Mouse (Mus musculus): ENCODE results near the gene Sema4g.

DNA sequence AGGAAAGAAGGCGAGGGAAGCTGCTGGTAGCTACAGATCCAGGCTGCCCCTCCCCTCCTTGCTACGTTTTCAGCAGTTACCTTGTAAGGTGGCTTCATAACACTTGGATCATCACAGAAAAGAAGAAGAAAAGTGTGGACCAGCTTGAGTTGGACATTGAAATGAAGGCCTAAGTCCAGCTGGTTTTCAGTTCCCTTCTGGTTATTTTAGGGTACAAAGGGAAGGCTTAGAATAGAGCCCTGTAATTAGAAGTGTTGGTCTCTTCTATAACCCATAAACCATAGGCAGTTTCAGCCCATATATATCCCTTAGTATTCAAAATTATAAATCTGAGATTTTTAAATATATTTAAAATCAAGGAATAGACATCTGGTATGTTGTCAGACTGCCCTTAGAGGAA is 8.1 kb upstream of the Sema4g start:
- TF ChIP-seq EP300 (IDR thresholded peaks at IDR 0.05; ENCODE audit: low read depth): no peak
- TF ChIP-seq CTCF (IDR thresholded peaks at IDR 0.05; ENCODE audit: low read depth): no peak

Measured in liver, postnatal 0 days (tissue).